Mouse (Mus musculus): Measurements from ENCODE around the gene Cyfip1.

Cyfip1 gene

GRCm38 (mm10) chr7:55861175-55861574 is 19.6 kb downstream of the Cyfip1 start:
- DNase-seq (ENCODE audit: low read depth in 1 of 2, low spot score in 2 of 2) = no peak

GRCm38 (mm10) chr7:55865044-55865443 is 23.5 kb downstream of the Cyfip1 start:
- no peak for DNase-seq (ENCODE audit: low read depth in 1 of 2, low spot score in 2 of 2)

GRCm38 (mm10) chr7:55865750-55866416 is 24.3 kb downstream of the Cyfip1 start:
- no peak for DNase-seq (ENCODE audit: low read depth in 1 of 2, low spot score in 2 of 2)

DNA sequence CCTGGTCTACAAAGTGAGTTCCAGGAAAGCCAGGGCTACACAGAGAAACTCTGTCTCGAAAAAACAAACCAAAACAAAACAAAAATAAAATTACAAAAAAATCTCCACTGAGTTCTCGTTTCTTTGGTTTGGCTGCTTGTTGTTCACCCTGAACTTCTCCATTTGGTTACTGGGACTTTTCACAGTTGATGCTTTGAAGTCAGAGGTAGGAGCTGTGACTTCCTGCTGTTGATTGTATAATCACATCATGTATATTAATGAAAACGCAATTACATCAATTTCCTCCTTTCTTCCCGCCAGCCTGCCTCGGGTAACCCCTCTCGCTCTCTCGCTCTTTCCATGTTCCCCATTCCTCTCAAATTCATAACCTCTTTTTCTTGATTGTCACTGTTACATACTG is 26.7 kb downstream of the Cyfip1 start:
- no peak for DNase-seq (ENCODE audit: low read depth in 1 of 2, low spot score in 2 of 2)

GRCm38 (mm10) chr7:55869220-55869619 is 27.7 kb downstream of the Cyfip1 start:
- no peak for DNase-seq (ENCODE audit: low read depth in 1 of 2, low spot score in 2 of 2)

DNA sequence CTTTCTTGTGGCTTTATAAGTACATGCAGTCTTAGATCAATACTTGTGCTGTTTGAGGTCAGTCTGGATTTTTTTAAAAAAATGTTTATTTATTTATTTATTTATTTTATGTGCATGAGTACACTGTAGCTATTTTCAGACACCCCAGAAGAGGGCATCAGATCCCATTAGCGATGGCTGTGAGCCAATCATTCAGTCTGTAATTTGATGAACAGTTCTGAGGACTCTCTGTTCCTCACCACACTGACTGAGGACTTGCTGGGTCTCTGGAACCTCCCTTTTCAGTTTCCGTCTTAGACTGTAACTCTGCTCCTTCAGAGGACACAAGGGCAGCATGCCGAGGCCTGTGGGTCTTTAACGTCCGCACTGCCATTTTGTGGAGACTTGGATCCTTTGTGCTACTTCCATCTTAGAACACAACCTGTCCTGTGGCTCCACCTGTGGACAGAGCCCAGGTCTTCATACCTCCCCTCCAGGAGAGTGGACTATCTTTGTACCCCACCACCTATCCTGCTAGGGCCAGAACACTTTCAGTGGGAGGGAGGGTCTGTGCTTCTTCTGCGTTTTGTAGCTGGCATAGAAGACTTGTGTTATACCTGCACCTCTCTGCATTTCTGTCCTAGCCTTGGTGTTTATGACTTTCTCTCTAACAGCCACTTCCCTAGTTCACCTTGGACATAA is 28.9 kb downstream of the Cyfip1 start:
- DNase-seq (ENCODE audit: low read depth in 1 of 2, low spot score in 2 of 2) = no peak

DNA sequence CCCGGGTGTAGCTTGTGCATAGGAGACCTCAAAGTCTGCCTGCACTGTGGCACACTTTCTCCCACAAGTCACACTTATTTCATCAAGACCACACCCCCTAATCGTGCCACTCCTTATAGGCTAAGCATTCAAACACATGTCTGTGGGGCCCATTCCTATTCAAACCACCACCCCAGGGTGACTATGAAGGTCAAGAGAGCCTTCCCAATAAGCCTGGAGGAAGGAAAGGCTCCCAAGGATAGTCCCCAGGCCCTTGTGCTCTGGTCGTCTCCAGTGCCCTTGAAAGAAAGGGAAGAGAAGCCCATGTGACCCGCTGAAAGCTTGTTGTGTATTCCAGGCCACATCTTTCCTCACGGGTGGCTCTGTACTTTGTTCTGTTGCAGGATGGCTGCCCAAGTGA is 29.9 kb downstream of the Cyfip1 start:
- no peak for DNase-seq (ENCODE audit: low read depth in 1 of 2, low spot score in 2 of 2)

DNA sequence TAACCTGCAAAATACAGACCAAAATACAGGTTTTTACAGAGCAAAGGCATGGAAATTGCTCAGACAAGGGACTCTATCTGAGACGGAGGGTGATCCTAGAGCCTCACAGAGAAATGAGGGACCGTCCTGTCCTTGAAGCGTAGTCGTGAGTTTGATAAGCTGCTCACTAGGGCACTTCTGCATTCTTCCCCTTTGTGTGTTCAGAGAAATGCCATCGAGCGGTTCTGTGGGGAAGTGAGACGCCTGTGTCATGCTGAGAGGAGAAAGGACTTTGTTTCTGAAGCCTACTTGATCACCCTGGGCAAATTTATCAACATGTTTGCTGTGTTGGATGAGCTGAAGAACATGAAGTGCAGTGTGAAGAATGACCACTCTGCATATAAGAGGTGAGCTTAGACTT is 33.2 kb downstream of the Cyfip1 start:
- no peak for DNase-seq (ENCODE audit: low read depth in 1 of 2, low spot score in 2 of 2)

- no peak for DNase-seq (ENCODE audit: low read depth in 1 of 2, low spot score in 2 of 2)
Observed at GRCm38 (mm10) chr7:55877721-55878120, 36.2 kb downstream of the Cyfip1 start.

- DNase-seq (ENCODE audit: low read depth in 1 of 2, low spot score in 2 of 2) = no peak
Observed at GRCm38 (mm10) chr7:55880882-55881281, 39.3 kb downstream of the Cyfip1 start.

- no peak for DNase-seq (ENCODE audit: low read depth in 1 of 2, low spot score in 2 of 2)
Observed at GRCm38 (mm10) chr7:55888603-55889002, 47.1 kb downstream of the Cyfip1 start.

DNA sequence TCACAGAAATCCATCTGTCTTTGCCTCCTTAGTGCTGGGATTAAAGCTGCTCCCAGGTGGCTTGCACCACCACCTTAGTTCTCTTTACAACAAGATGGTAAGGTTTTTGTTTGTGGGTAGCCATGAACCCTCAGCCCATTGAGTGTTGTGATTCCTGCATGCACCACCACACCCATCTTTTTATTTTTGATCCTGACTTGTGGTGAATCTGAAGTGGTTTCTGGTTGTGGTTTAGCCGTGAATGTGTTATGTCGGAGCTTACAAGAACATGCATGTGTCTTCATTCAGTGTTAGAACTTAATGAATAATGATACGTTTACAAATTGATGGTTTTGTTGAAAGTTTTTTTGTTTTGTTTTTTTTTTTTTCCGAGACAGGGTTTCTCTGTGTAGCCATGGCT is 48.5 kb downstream of the Cyfip1 start:
- no peak for DNase-seq (ENCODE audit: low read depth in 1 of 2, low spot score in 2 of 2)

GRCm38 (mm10) chr7:55890731-55891130 is 49.2 kb downstream of the Cyfip1 start:
- DNase-seq (ENCODE audit: low read depth in 1 of 2, low spot score in 2 of 2) = no peak

DNA sequence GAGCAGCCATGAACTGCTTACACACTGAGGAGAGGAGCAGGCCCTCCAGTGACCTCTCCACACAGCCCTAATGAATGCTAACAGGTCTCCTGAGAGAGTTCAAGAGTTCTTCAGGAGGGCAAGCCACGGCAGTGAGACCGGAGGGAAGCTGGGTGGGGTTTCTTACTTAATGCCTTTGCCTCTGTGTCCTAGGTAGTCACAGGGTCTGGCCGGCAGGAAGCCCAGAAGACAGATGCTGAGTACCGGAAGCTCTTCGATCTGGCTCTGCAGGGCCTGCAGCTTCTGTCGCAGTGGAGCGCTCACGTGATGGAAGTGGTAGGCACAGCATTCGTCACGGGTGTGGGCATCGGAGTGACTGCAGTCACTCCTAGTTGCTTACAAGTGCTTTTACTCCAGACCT is 50.3 kb downstream of the Cyfip1 start:
- DNase-seq (ENCODE audit: low read depth in 1 of 2, low spot score in 2 of 2) = no peak

GRCm38 (mm10) chr7:55903766-55904165 is 62.2 kb downstream of the Cyfip1 start:
- DNase-seq (ENCODE audit: low read depth in 1 of 2, low spot score in 2 of 2) = no peak

DNA sequence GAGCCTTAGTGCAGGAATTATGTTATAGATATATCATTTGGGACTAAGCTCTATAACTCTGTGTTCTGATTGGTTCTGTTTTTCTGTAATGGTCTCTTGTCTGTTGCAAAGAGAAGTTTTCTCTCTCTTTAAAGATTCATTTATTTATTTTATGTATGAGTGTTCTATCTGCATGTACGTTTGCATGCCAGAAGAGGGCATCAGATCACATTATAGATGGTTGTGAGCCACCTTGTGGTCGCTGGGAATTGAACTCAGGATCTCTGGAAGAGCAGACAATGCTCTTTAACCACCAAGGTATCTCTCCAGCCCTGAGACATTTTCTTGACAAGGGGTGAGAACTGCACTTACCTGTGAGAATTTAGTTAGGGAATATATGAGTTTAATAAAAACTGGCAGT is 63.9 kb downstream of the Cyfip1 start:
- no peak for DNase-seq (ENCODE audit: low read depth in 1 of 2, low spot score in 2 of 2)

DNA sequence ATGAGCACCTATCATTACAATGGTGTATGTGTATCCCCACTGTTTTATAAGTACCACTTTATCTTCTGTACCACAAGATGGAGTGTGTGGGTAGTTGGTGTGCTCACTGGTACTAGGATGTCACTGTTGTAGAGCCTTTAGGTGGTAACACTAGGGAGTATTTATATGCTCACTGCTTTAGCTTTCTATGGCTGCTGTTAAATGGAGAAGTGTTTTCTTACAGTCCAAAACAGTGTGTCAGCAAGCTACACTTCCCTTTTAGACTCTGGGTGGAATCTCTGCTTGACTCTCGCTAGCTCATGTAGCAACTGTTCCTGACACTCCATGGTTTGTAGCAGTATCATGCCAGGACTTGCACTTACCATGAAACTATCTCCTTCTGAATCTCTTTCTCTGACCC is 68.0 kb downstream of the Cyfip1 start:
- DNase-seq (ENCODE audit: low read depth in 1 of 2, low spot score in 2 of 2) = peak in 1 of 2 experiments; percentile 5

GRCm38 (mm10) chr7:55910356-55910755 is 68.8 kb downstream of the Cyfip1 start:
- no peak for DNase-seq (ENCODE audit: low read depth in 1 of 2, low spot score in 2 of 2)

- no peak for DNase-seq (ENCODE audit: low read depth in 1 of 2, low spot score in 2 of 2)
Observed at GRCm38 (mm10) chr7:55911371-55911770, 69.8 kb downstream of the Cyfip1 start.

DNA sequence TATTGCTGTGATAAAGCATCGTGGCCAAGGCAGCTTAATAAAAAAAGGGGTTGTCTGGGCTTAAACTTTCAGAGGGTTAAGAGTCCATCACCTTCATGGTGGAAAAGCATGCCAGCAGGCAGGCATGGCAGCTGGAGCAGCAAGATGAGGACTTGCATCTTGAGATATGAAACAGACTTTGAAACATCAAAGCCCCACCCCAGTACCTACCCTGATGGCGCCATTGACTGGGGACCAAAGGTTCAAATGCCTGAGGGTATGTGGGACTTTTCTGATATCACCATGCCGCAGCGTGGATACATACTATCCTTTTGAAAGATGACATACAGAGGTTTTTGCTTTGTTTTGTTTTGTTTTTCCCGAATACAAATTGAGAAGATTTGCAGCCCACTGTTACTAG is 70.6 kb downstream of the Cyfip1 start:
- DNase-seq (ENCODE audit: low read depth in 1 of 2, low spot score in 2 of 2) = no peak

- peak; percentile 18 to 21 for DNase-seq (ENCODE audit: low read depth in 1 of 2, low spot score in 2 of 2)
Observed at GRCm38 (mm10) chr7:55918365-55918764, 76.8 kb downstream of the Cyfip1 start.

- no peak for DNase-seq (ENCODE audit: low read depth in 1 of 2, low spot score in 2 of 2)
Observed at GRCm38 (mm10) chr7:55927262-55927661, 85.7 kb downstream of the Cyfip1 start.

- no peak for DNase-seq (ENCODE audit: low read depth in 1 of 2, low spot score in 2 of 2)
Observed at GRCm38 (mm10) chr7:55928649-55929048, 87.1 kb downstream of the Cyfip1 start.

All from monocyte, adult 2 months (primary cell).